Mouse (Mus musculus): ENCODE measurements at regions not wholly inside any gene's neighbourhood (a gene's known extent, or its start where the extent isn't known, plus 50 kb on each side); places are given as distances from the start of the nearest gene placed in this dataset.

DNA sequence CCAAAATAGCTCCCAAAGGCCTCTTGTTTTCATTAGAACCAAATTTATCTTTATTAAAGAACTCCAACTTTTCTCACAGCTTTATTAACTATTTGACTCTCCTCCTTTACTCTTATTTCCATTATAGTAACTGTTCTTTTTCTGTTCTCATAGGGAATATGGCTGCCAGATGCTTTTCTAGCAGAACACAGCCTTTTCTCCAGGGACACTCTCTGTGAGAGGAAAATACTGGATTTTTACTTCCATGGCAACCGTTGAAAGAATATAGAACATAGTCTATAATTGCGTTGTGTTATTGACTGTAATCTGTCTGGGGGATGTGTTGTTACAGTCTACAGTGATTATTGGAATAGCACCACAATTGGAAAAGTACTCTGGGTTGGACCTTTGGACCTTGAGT, 87.1 kb upstream of the Gm5148 start:
- TF ChIP-seq EP300 (IDR thresholded peaks at IDR 0.05; ENCODE audit: low read depth) (no peak), CTCF (IDR thresholded peaks at IDR 0.05; ENCODE audit: low read depth) (no peak)
